Mouse (Mus musculus): Measurements from ENCODE around the gene Snx5. TPM values are rescaled to one million over a fixed set of nuclear protein-coding genes. Genes with fewer than 3 reads are reported as not detected.
A peak's percentile ranks its signal among the peaks of the same experiment; 100 is the strongest.

Snx5 gene
- polyA plus RNA-seq, 1 experiment from 2014 or later, result 61.2 TPM

- Histone ChIP-seq H3K27ac (ENCODE audit: low read length) (no peak overlapping the region), H3K4me3 (ENCODE audit: low read depth, low read length) (no peak overlapping the region), H3K36me3 (ENCODE audit: insufficient read depth, low read length) (no peaks in the 10 kb centered on the region), H3K4me1 (ENCODE audit: insufficient read depth, low read depth, low read length) (no peaks in the 10 kb centered on the region), H3K27me3 (replicated peaks; ENCODE audit: insufficient read depth, low read length) (no peaks in the 10 kb centered on the region), H3K9ac (replicated peaks; ENCODE audit: low read depth) (no peak overlapping the region), H3K9me3 (ENCODE audit: low read length) (no peaks in the 10 kb centered on the region), H3K4me2 (replicated peaks; ENCODE audit: low read depth, low read length) (no peak overlapping the region)
- TF ChIP-seq EP300 (IDR thresholded peaks at IDR 0.05) (no peak), CTCF (IDR thresholded peaks at IDR 0.05) (no peak)
- DNase-seq (ENCODE audit: low spot score) (no peak), ATAC-seq (no peak)
- WGBS, result 64% methylated on average over 12 of the region's 12 CpGs
Measured at GRCm38 (mm10) chr2:144224351-144224750, 46.4 kb downstream of the Snx5 start.

DNA sequence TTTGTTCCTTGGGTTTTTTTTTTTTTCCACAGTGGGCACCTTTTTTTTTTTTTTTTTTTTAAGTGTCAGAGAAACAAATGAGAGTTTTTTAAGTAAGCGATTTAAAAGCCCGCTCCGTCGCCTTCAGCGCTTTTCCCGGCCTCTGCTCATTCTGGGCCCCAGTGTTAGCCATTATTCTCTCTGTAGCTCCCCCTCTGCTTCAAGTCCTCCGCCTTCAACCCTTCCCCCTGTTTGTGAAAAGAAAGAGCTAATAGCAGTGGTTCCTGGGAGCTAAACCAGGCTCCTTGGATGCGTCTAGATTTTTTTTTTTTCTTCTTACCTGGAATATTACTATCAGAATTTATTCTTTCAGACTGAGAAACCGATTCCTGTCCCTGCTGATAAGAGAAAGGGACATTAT is 55.1 kb downstream of the Snx5 start:
- DNase-seq (ENCODE audit: low spot score) (no peak), ATAC-seq (no peak)
- Histone ChIP-seq H3K9me3 (ENCODE audit: low read length) (no peaks in the 10 kb centered on the region), H3K4me1 (ENCODE audit: insufficient read depth, low read depth, low read length) (no peaks in the 10 kb centered on the region), H3K27me3 (replicated peaks; ENCODE audit: insufficient read depth, low read length) (no peaks in the 10 kb centered on the region), H3K9ac (replicated peaks; ENCODE audit: low read depth) (no peak overlapping the region), H3K4me3 (ENCODE audit: low read depth, low read length) (no peak overlapping the region), H3K4me2 (replicated peaks; ENCODE audit: low read depth, low read length) (no peak overlapping the region), H3K27ac (ENCODE audit: low read length) (no peak overlapping the region), H3K36me3 (ENCODE audit: insufficient read depth, low read length) (no peaks in the 10 kb centered on the region)
- WGBS, result 76% methylated on average over 9 of the region's 9 CpGs
- TF ChIP-seq EP300 (IDR thresholded peaks at IDR 0.05) (no peak), CTCF (IDR thresholded peaks at IDR 0.05) (no peak)

- no peak overlapping the region for H3K9ac ChIP-seq (replicated peaks; ENCODE audit: low read depth)
- 20% methylated on average over 7 of the region's 7 CpGs for WGBS
Measured at GRCm38 (mm10) chr2:144215195-144215594, 55.5 kb downstream of the Snx5 start.

GRCm38 (mm10) chr2:144214508-144215185 is 56.1 kb downstream of the Snx5 start:
- DNase-seq (ENCODE audit: low spot score) (no peak), ATAC-seq (no peak)
- no peaks in the 10 kb centered on the region for H3K36me3 ChIP-seq (ENCODE audit: insufficient read depth, low read length)
- no peak overlapping the region for H3K9ac ChIP-seq (replicated peaks; ENCODE audit: low read depth)
- no peak overlapping the region for H3K4me2 ChIP-seq (replicated peaks; ENCODE audit: low read depth, low read length)
- H3K4me3 ChIP-seq (ENCODE audit: low read depth, low read length), result no peak overlapping the region
- H3K9me3 ChIP-seq (ENCODE audit: low read length), result no peaks in the 10 kb centered on the region
- no peak for TF ChIP-seq EP300 (IDR thresholded peaks at IDR 0.05)
- TF ChIP-seq CTCF (IDR thresholded peaks at IDR 0.05), result peak; percentile 43; the same call in 1 of the 2 replicates
- no peak overlapping the region for H3K27ac ChIP-seq (ENCODE audit: low read length)
- 62% methylated on average over 9 of the region's 9 CpGs for WGBS
- no peaks in the 10 kb centered on the region for H3K27me3 ChIP-seq (replicated peaks; ENCODE audit: insufficient read depth, low read length)
- no peaks in the 10 kb centered on the region for H3K4me1 ChIP-seq (ENCODE audit: insufficient read depth, low read depth, low read length)

More at GRCm38 (mm10) chr2:144215195-144215594, 55.5 kb downstream of the Snx5 start:
- H3K9me3 ChIP-seq (ENCODE audit: low read length), result no peaks in the 10 kb centered on the region
- no peaks in the 10 kb centered on the region for H3K27me3 ChIP-seq (replicated peaks; ENCODE audit: insufficient read depth, low read length)
- no peaks in the 10 kb centered on the region for H3K4me1 ChIP-seq (ENCODE audit: insufficient read depth, low read depth, low read length)
- ATAC-seq (no peak), DNase-seq (ENCODE audit: low spot score) (no peak)
- no peaks in the 10 kb centered on the region for H3K36me3 ChIP-seq (ENCODE audit: insufficient read depth, low read length)
- no peak overlapping the region for H3K4me2 ChIP-seq (replicated peaks; ENCODE audit: low read depth, low read length)
- no peak for TF ChIP-seq CTCF (IDR thresholded peaks at IDR 0.05)
- no peak overlapping the region for H3K27ac ChIP-seq (ENCODE audit: low read length)
- no peak overlapping the region for H3K4me3 ChIP-seq (ENCODE audit: low read depth, low read length)

DNA sequence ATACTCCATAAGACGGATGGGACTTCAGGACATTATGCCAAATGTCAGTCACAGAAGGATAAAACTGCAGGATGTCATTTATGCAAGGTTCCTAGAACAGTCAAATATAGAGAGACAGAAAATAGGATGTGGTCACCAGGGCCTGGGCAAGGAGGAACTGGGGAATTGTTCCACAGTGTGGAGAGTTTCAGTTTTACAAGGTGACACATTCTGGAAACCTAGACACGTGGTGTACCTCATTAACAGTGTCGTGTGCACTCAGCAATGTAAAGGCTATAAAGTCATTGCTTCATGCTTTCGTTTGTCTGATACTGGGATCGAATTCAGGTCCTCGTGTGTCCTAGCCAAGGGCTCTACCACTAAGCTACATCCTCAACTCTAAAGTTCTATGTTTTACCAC is 56.9 kb downstream of the Snx5 start:
- no peaks in the 10 kb centered on the region for H3K36me3 ChIP-seq (ENCODE audit: insufficient read depth, low read length)
- 84% methylated on average over 6 of the region's 6 CpGs for WGBS
- no peaks in the 10 kb centered on the region for H3K4me1 ChIP-seq (ENCODE audit: insufficient read depth, low read depth, low read length)
- ATAC-seq (no peak), DNase-seq (ENCODE audit: low spot score) (peak; percentile 41)
- no peak overlapping the region for H3K9ac ChIP-seq (replicated peaks; ENCODE audit: low read depth)
- H3K4me3 ChIP-seq (ENCODE audit: low read depth, low read length), result no peak overlapping the region
- TF ChIP-seq EP300 (IDR thresholded peaks at IDR 0.05) (no peak), CTCF (IDR thresholded peaks at IDR 0.05) (no peak)
- no peaks in the 10 kb centered on the region for H3K9me3 ChIP-seq (ENCODE audit: low read length)
- H3K4me2 ChIP-seq (replicated peaks; ENCODE audit: low read depth, low read length), result no peak overlapping the region
- no peak overlapping the region for H3K27ac ChIP-seq (ENCODE audit: low read length)
- H3K27me3 ChIP-seq (replicated peaks; ENCODE audit: insufficient read depth, low read length), result no peaks in the 10 kb centered on the region

DNA sequence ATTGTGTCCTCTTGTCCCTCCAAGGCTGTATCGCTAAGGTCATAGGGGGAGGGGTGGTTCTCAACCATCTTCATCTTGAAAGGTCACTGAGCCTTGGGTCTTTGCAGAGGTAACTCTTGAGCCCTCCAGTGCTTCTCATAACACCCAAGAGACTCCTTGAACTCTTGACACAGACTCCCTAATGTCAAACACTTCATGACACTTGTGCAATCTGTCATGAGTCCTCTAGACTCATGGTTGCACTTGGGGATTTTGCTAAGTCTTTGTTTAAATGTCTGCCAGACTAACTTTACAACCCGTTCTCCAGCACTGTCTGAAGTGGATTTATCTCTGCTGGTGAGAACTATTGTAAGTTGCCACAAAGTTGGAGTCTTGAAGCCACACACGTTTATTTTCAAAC is 61.3 kb downstream of the Snx5 start:
- H3K27me3 ChIP-seq (replicated peaks; ENCODE audit: insufficient read depth, low read length), result no peaks in the 10 kb centered on the region
- no peak overlapping the region for H3K4me3 ChIP-seq (ENCODE audit: low read depth, low read length)
- H3K4me2 ChIP-seq (replicated peaks; ENCODE audit: low read depth, low read length), result no peak overlapping the region
- H3K4me1 ChIP-seq (ENCODE audit: insufficient read depth, low read depth, low read length), result no peaks in the 10 kb centered on the region
- DNase-seq (ENCODE audit: low spot score) (peak; percentile 75), ATAC-seq (peak; percentile 83)
- H3K27ac ChIP-seq (ENCODE audit: low read length), result no peak overlapping the region
- no peak overlapping the region for H3K9ac ChIP-seq (replicated peaks; ENCODE audit: low read depth)
- H3K36me3 ChIP-seq (ENCODE audit: insufficient read depth, low read length), result no peaks in the 10 kb centered on the region
- H3K9me3 ChIP-seq (ENCODE audit: low read length), result no peaks in the 10 kb centered on the region
- WGBS, result 33% methylated on average over 3 of the region's 3 CpGs
- TF ChIP-seq EP300 (IDR thresholded peaks at IDR 0.05), result peak; percentile 94
- no peak for TF ChIP-seq CTCF (IDR thresholded peaks at IDR 0.05)

All from lung, postnatal 0 days (tissue).